Mouse (Mus musculus) cerebellum, adult (tissue): ENCODE measurements around the gene Tbc1d9.

Experiments used
- ATAC-seq: cut with Nextera tagmentation; 2 replicates; pipeline ENCODE4 v1.9.2; 2017; ENCODE audit warnings: mild to moderate bottlenecking, moderate library complexity, mixed read lengths; ENCODE audit not compliant: insufficient number of reproducible peaks, low FRiP score, low TSS enrichment

Tbc1d9 gene

GRCm38 (mm10) chr8:83165235-83165930, at the start of gene Tbc1d9:
Gene Tbc1d9, plus strand, starts transcription at chr8:83165352.
- ATAC-seq, result peak; percentile 81

- no peak for ATAC-seq
Observed at GRCm38 (mm10) chr8:83135086-83135485, 30.1 kb upstream of the Tbc1d9 start.

- no peak for ATAC-seq
Observed at GRCm38 (mm10) chr8:83140068-83140467, 25.1 kb upstream of the Tbc1d9 start.

- ATAC-seq, result no peak
Observed at GRCm38 (mm10) chr8:83140701-83141111, 24.4 kb upstream of the Tbc1d9 start.

GRCm38 (mm10) chr8:83141358-83141757, 23.8 kb upstream of the Tbc1d9 start:
- no peak for ATAC-seq

GRCm38 (mm10) chr8:83144601-83145000, 20.6 kb upstream of the Tbc1d9 start:
- no peak for ATAC-seq

DNA sequence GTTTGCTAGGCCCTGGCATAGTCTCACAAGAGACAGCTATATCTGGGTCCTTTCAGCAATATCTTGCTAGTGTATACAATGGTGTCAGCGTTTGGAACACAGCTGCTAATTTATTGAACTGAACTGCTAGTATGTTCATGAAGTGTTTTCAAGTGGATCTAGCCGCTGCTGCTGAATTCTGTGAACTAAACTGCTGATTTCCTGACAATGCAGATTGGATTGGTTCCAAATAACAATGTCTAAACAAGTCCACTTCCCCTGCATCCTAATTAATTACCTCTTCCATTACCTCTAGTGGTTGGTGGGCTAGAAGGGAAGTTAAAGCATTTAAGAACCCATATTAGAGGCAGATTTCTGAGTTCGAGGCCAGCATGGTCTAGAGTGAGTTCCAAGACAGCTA, 19.7 kb upstream of the Tbc1d9 start:
- no peak for ATAC-seq

GRCm38 (mm10) chr8:83149124-83149523, 16.0 kb upstream of the Tbc1d9 start:
- no peak for ATAC-seq

- ATAC-seq, result no peak
Observed at GRCm38 (mm10) chr8:83152055-83152454, 13.1 kb upstream of the Tbc1d9 start.

DNA sequence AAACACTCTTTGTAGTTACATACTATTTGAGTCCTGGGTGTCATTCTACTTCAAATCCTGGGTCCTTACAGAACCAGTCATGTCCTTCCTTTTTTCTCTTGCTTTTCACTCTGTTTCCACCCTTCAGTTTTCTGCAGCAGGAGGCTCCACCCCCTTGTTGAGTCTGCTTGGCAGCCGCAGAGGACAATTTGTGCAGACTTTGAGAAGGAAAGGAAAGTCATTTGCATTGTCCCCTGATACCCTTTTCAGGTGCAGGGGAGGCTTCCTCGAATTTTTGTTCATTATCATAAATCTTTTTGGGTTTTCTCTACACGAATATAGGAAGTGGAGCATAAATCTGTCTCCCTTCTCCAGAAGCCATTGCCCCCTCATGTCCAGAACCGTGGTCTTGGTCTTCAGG, 12.7 kb upstream of the Tbc1d9 start:
- ATAC-seq, result no peak

- ATAC-seq, result no peak
Observed at GRCm38 (mm10) chr8:83155110-83155509, 10.0 kb upstream of the Tbc1d9 start.

DNA sequence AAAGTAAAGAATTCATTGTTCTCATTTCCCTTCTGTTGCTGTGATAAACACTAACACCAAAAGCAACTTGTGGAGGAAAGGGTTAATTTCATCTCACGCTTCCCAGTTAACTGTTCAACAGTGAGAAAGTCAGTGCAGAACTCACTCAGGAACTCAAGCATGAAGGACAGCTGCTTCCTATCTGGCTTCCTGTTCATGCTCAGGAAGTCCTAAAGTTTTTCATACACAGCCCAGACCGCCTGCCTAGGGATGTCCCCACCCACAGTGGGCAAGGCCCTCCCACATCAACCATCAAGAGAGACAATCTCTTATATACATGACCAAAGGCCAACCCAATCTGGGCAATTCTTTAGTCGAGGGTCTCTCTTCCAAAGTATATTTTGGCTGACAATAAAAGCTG, 6.2 kb upstream of the Tbc1d9 start:
- ATAC-seq, result no peak

- no peak for ATAC-seq
Observed at GRCm38 (mm10) chr8:83159615-83160014, 5.5 kb upstream of the Tbc1d9 start.

DNA sequence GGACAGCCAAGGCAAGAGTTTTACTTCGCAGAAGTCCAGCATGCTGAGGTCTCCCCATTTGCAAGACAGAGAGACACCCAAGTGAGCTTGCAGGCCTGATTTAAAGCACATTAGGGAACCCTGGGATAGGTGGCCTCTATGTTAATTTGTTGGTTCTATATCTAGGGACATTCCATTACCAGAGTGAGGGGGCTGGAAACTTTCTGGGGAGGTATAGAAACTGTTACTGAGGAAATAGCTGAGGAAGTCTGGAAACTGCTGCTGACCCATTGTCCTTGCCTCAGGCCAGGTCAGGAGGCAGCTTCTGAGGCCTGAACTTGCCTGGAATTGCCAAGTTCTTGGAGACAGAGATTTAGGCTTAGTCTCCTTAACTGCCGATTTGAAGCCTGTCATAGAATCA, 4.5 kb upstream of the Tbc1d9 start:
- ATAC-seq, result no peak

GRCm38 (mm10) chr8:83165931-83166867, 1.0 kb downstream of the Tbc1d9 start, which contains the start of gene Gm10645:
Gene Gm10645, minus strand, starts transcription at chr8:83166170.
- ATAC-seq, result peak; percentile 56

GRCm38 (mm10) chr8:83167932-83168331, 2.8 kb downstream of the Tbc1d9 start:
- ATAC-seq, result no peak

- no peak for ATAC-seq
Observed at GRCm38 (mm10) chr8:83169127-83169526, 4.0 kb downstream of the Tbc1d9 start.

- ATAC-seq, result no peak
Observed at GRCm38 (mm10) chr8:83169709-83170108, 4.6 kb downstream of the Tbc1d9 start.

DNA sequence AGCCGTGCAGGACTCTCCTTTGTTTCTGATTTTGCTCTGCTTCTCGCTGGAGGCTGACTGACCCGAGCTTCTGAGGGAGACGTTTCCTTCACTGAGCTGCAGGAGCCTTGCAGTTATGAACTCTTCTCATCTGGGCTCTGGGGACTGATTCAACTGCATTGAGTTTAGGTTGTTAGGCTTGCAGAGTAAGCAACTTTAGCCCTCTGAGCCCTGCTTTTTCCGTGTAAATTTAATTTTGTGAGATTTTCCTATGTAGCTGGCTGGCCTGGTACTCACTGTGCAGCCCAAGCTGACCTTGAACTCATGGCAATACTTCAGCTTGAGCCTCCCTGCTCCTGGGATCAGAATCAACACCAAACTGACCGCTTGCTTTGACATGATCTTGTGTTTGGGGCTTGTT, 5.7 kb downstream of the Tbc1d9 start:
- ATAC-seq, result no peak

DNA sequence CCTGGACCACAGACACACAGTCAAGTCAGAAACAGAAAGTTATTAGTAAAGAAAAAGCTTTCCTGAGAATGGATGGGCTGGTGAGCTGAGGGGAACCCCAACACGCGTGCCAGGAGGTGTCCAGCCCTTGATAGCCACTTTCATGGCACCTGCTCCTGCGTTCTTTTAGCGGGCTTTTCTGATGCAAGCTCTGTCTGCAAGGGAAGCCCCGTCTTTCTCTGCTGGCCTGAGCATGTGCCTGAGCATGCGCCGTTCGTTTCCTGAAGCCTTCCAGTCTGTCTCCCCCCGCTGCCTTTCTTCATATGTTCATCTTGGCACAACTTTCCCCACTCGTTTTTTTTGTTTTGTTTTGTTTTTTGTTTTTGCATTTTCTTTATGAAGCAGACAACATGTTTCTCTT, 10.5 kb downstream of the Tbc1d9 start:
- ATAC-seq, result peak; percentile 72

GRCm38 (mm10) chr8:83176785-83177184, 11.6 kb downstream of the Tbc1d9 start:
- ATAC-seq, result no peak
